Mouse (Mus musculus) gastrocnemius, postnatal 14 days (tissue): ENCODE measurements around the gene Pitpnm3. TPM values are rescaled to one million over a fixed set of nuclear protein-coding genes. Genes with fewer than 3 reads are reported as not detected.
A peak's percentile ranks its signal among the peaks of the same experiment; 100 is the strongest.

Experiments
- DNase-seq: peaks from one replicate; pipeline ENCODE4 v3.0.0; 2021; ENCODE audit warnings: mixed read lengths
- intact Hi-C: fragments of 180-260 bp; cut with DNase I; formaldehyde crosslinking; loops from one replicate; pipeline ENCODE4 v1.15.1; 2025; ENCODE audit warnings: low total_unique reads
- total RNA-seq, 2 experiments: library from RNA; stranded (reverse); gene quantifications; 2 replicates each; pipeline ENCODE4 v1.2.3; 2021

The Pitpnm3 gene
- total RNA-seq, 2 experiments from 2014 or later = 0.75 to 1.1 TPM

DNA sequence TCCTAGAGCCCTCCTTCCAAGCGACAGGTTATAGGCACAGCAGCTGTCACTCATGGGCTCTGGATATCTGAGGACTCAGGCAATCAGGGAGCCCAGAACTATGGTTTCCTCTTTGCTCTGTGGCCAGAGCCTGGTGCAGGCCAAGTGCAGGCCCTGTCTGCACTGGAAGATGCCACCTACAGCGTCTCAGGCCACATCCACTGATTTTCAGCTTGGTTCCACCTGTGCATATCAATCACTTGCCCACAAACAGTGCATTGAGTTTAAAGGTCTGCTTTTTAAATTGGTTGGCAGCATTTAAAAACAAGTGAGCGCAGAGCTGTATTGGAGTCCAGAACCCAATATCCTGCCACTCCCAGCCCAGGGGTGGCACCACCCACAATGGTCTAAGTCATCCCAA is 103.0 kb downstream of the Pitpnm3 start:
- no peak for DNase-seq
- intact Hi-C loops = no loop called here

DNA sequence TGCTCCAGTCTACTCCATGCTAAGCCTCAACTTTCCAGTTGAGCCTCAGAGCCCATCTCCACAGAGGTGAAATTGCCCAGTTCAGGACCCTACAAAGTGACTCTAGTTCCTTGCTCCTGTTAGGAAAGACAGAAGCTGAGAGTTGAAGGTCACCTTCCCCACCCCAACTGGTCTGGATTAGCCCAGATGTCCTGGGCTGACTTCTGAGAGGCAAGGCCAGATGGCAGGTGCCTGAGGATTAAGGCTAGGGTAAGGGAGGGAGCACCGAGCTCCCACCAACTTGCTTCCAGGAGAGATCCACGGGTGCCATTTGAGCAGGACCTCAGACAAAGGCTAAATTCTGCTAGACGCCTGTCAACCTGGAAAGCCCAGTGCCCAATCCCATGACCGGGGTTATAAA is 103.5 kb downstream of the Pitpnm3 start:
- intact Hi-C loops = no loop called here
- DNase-seq = no peak

DNA sequence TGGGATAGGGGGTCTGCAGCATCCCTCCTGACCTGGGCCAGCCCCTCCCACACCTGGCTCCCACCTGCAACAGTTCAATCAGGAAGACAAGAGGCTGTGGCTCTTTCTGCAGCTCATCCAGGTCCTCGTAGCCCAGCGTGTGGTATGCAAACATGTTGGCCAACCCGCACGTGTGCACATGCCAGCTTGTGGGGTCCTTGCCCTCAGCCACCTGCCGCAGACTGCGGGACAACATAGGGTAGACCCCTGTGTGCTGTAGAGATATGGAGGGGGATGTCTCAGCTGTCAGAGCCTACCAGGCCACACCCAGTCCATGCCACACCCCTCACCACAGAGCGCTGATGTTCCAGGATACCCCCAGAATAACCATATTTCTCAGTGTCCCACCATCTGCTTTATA is 104.2 kb downstream of the Pitpnm3 start:
- intact Hi-C loops = no loop called here
- no peak for DNase-seq

DNA sequence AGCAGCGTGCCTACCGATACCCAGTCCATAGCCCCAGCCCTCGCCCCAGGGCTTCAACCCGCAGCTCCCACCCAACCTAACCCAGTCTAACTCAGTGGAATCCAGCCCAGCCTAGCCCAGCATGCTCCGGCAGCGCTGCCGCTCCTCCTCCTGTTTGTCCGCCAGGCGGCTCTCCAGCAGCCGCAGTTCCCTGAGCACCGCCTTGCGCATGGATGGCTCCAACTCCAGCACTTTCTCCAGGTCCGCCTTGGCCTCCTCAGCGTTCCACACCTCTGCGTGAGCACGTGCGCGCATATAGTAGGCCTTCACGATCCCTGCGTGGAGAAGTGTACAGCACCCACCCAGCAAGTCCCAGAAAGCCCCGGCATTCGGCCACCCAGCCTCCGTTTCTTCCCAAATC is 106.4 kb downstream of the Pitpnm3 start:
- intact Hi-C loops = loop anchor here (5.0 to 10.0 kb wide), 2 partner anchors 37 to 354 kb away; no protein-coding TSS in a partner anchor
- peak; percentile 57 for DNase-seq

DNA sequence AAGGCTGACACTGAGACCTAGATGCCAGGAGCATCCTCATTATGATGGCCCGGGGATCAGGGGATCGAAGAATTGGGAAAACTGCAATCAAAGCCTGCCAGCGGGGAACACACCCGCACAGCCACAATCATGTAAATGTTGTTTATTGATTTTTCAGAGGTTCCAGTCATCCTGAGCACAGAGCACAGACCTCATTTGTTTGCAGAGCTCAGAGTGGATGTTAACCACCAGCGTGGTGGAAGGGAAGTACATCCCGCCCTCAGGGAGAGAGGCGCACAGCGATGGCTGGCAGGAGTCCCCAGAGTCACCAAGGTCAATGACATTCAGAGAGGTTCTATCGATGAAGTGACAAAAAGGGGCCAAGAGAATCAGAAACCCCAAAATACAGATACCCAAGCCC is 107.7 kb downstream of the Pitpnm3 start:
- intact Hi-C loops = loop anchor here (5.0 to 10.0 kb wide), 2 partner anchors 36 to 353 kb away; no protein-coding TSS in a partner anchor
- no peak for DNase-seq

DNA sequence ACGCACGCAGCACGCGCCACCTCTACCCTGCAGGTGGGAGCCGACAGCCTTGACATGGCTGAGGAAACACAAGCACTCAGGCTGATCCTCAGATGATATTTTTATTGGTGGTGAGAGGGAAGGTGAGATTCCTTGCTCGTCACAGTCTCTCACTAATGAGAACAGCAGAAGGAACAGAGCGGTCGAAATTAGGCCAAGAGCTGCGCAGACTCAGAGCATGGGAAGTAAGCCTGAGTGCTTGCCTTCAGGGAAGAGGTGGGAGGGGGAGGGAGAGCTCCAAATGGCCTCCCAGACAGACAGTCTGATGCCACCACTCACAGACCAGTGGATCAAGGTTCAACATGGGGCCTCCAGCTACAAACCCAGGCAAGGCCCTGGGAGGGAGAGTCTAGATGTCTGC is 109.1 kb downstream of the Pitpnm3 start:
- intact Hi-C loops = loop anchor here (5.0 to 10.0 kb wide), 2 partner anchors 34 to 352 kb away; no protein-coding TSS in a partner anchor
- DNase-seq = no peak

DNA sequence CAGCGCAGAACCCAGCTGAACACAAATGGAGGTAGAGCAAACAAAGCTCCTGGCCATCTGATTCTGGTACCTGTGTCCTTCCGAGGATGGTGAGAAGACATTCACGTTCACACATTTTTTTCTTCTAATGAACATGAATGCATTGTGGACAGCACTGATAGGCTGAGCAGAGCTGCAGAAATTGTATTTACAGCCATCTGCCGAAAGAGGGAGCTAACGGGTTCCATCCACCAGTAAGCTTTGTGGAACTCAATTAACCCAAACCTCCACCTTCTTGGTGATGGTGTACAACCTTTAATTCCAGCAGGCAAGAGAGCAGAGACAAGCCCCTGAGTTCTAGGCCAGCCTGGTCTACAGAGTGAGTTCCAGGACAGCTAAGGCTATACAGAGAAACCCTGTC is 109.7 kb downstream of the Pitpnm3 start:
- intact Hi-C loops = loop anchor here (5.0 to 10.0 kb wide), 2 partner anchors 34 to 351 kb away; no protein-coding TSS in a partner anchor

DNA sequence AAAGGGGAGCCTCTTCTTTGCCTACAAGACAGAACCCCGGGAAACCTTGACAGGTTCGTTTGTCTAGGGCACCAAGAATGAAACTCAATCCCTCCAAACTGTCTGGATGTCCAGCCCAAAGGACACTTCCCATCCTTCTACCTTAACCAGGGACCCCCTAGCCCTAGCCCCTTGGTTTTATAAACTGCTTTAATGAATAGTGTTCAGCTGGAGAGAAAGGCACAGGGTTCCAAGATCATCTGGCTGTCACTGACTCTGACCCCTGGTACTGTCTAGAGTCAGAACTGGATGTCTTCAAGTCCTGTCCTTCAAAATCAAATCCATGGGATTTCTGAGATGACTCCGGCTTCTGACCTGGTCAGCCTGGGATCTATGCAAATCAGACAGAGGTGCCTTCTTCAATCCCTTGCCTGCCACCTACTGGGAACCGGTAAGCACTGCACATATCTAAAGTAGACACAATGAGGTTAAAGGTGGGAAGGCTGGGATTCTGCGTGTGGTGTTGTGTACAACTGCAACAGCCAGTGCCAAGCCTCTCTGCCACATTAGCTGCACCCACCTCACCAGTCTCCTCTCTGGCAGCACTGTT is 111.3 kb downstream of the Pitpnm3 start:
- DNase-seq = peak; percentile 55
- intact Hi-C loops = loop anchor here (5.0 to 10.0 kb wide), 2 partner anchors 349 to 687 kb away; no protein-coding TSS in a partner anchor

More for the DNA sequence above, 109.7 kb downstream of the Pitpnm3 start:
- no peak for DNase-seq

DNA sequence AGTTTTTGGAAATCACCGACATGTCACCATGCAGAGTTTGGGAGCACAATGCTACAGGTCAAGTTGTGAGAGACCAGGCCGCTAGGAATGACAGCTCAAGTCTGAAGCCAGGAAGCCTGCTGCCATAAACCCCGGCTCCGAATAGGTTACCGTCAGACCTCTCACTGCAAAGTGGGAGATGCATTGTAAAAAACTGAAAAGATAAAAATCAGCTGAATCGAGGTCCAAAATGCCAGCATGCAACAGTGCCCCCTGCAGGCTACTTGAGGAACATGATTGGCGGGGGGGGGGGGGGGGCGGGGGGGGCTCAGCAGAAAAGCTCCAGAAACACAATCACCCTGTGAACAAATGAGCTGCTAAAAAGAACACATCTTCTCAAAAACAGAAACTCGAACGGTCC is 112.0 kb downstream of the Pitpnm3 start:
- intact Hi-C loops = loop anchor here (5.0 to 10.0 kb wide), 2 partner anchors 349 to 686 kb away; no protein-coding TSS in a partner anchor
- DNase-seq = no peak

DNA sequence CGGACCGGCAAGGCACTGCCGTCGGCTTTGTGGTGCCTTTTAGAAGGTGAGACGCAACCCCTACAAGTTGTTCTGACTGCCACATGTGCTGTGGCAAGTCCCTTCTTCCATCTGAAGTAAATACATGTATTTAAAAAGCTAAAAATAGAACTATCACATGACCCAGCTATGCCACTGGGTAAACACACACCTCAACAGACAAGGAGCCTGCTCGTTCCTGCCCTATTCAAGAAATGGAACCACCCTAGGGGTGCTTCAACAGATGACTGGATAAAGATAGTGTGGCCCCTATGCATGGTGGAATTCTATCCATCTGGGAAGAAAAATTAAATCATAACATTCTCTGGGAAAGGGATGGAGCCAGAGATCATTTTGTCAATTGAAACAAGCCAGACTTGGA is 112.8 kb downstream of the Pitpnm3 start:
- intact Hi-C loops = loop anchor here (5.0 to 10.0 kb wide), 2 partner anchors 348 to 686 kb away; no protein-coding TSS in a partner anchor
- no peak for DNase-seq

DNA sequence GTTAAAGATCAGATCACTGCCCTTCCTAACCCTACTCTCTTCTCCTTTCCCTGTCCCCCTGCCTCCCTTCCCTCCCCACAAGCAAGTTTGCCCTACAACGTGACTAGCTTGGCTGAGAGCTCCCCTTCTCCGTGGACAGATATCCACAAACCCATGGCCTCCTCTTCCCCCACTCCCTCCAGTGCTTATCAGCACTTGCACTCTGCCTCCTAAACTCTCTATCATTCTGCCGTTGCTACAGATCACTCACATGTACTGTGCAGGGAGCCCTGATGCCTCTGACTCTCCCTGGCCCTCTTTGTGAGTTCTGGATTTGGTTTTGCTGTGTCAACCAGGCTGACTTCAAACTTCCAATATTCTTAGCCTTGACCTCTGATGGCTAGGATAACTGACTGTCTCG is 114.6 kb downstream of the Pitpnm3 start:
- intact Hi-C loops = loop anchor here (5.0 to 10.0 kb wide), 2 partner anchors 346 to 684 kb away; no protein-coding TSS in a partner anchor
- DNase-seq = no peak

DNA sequence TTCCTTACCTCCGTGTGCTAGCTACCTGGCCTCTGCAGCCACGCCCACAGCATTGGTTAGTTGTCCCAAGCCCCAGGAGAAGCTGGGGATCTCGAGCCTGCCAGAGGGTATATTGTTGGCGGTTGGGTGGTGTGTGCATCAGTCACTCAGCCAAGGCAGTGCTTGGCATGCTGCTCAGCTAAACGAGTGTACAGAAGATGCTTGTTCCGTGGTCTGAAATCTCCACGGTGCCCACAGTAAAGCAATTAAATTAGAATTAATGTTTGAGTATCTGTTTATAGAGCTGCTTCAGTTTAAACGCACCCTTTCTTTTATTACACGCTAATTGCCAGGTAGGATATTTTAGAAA is 118.4 kb downstream of the Pitpnm3 start:
- intact Hi-C loops = no loop called here
- no peak for DNase-seq

DNA sequence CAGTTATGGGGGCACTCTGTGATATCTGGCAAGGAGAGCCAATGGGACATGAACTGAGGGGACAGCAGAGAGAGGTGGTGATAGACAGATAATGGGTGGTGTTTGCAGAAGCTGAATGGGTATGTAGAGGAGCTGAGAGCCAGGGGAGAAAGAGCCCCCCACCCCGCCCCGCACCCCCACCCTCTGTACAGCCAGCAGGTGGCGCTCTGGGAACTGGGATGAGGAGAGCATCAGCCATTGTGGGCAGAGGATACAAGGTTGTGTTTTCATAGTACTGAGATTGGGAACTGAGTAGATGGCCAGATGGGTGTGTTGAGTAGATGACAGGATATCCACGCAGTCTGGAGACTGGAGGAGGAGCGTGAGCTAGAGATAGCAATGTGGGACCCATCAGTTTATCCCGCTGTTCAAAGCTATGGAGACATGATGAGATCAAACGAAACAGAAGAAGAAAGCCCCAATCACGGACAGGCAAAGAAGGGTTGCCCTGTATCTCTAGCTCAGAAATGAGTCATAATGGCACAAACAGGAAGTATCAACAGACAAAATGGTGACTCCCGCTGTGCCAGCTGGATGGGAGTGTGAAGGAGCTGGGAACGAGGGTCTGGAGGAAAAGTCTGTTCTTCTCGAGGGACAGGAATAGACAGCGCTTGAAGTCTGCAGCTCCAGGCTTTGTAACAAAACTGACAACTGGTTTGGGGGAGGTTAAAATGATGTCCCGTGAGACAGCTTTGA is 118.9 kb downstream of the Pitpnm3 start:
- intact Hi-C loops = no loop called here
- no peak for DNase-seq

DNA sequence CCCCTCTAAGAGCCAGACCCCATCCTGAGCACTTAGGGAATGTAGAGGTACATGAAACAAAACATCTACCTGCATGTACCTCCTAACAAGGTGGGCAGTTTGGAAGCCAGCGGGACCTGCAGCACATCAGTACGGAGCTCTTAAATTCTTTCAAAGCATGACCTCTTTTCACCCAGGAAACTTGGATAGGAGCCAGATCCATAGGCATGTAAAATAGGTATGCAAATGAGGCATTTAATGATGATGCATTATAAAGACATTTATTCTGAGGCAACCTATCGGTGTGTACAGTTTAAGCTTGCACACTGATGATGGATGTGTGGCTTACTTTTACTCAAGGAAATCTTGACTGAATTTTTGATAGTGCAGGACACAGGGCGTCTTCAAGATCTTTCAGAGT is 120.9 kb downstream of the Pitpnm3 start:
- intact Hi-C loops = no loop called here
- no peak for DNase-seq

DNA sequence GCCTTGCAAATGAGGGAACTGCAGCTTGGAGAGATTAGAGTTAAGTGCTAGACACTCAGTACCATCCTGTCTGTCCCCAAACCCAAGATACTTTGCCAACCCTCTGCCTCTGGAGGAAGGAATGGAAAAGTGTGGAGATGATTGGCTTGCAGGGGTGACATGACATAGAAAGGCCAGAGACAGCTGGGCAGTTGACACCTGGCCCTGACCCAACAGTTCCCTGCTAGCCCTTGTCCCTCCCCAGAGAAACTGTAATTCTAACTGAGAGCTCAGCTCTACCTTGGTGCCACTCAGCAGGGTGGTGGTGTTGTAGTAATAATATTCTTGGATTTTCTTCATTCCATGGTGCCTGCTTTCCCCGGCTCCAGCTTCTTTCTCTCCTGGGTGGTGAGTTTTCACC is 123.6 kb downstream of the Pitpnm3 start:
- DNase-seq = peak; percentile 49
- intact Hi-C loops = no loop called here

DNA sequence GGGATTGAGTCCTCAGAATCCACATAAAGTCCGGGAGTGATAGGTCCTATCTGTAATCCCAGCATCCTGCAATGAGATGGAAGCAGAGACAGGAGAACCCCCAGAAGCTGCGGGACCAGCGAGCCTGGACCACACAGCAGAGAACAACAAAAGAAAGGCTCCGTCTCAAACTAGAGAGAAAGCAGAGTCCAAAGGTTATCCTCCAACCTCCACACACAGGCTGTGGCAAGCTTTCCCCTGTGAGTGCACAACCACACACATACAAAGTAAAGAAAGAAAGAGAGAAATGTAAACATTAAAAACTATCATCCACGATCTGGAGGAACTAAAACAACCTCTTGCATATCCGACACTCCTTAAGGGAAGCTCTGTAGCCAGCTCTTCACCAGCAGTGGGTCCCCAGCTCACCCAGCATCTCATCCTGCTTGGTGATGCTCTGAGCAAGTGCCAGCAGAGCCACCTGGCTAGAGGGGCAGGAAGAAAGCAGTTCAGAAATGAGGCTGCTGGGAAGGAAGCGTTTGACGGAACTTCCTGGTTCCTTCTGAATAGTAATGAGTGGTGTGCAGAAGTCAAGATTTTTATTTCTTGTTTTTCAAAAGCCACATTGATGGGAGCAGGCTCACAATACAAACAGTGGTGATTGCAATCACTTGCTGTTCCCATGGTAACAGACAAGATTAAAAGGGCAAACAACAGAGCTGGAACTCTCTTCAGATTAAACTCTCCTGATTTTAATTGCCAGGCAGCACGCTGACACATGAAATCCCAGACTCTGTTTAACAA is 124.4 kb downstream of the Pitpnm3 start:
- DNase-seq = no peak
- intact Hi-C loops = no loop called here

DNA sequence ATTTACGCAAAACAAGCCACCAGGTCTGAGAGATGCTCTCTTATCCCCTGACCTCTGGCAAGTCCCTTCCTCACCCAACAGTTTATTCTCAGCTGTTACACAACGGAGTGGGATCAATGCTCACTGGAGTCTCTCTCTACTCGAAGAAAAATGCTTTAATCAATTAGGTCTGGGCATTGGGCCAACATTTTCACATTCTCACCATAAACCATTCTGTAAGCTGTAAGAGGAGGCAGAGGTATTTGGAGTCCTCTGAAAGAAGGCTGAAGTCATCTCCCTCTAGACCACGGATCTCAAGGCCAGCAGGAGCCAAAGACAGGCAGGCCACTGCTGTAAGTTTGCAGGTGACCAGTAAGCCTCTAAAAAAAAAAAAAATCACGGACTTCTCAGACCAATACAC is 125.2 kb downstream of the Pitpnm3 start:
- intact Hi-C loops = no loop called here
- no peak for DNase-seq

DNA sequence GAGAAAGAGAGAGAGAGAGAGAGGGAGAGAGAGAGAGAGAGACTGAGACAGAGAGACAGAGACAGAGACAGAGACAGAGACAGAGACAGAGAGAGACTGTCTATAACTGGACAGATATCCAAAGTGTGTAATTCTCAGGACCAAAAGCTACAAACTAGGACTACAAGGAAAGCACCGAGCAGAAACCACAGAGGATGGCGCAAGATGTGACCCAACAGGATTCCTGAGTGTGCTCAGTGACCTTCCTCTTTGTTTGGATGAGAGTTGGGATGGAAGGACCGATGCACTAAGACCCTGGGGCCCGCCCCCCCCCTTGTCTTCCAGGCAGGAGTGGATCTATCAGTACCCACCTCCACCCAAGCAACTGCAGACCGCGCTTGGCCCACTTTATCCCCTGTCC is 130.0 kb downstream of the Pitpnm3 start:
- no peak for DNase-seq
- intact Hi-C loops = no loop called here

DNA sequence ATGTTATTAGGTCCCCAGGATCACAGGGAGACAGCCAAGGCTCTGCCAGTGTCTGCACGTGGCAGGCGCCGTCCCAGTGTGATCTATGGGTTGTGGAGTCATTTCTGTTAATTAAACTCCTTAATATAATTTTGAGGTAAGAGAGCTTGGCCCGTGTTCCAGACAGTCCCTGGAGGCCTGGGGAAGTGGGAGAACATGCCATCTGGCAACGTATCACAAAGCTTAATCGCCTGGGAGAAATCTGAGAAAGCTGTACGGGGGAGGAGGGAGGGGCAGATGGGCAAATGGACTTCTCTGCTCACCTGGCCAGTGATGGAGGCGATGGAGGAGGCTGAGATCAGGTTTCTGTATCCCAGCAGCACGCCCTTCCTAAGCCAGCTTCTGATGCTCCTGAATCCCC is 132.4 kb downstream of the Pitpnm3 start:
- DNase-seq = no peak
- intact Hi-C loops = no loop called here

DNA sequence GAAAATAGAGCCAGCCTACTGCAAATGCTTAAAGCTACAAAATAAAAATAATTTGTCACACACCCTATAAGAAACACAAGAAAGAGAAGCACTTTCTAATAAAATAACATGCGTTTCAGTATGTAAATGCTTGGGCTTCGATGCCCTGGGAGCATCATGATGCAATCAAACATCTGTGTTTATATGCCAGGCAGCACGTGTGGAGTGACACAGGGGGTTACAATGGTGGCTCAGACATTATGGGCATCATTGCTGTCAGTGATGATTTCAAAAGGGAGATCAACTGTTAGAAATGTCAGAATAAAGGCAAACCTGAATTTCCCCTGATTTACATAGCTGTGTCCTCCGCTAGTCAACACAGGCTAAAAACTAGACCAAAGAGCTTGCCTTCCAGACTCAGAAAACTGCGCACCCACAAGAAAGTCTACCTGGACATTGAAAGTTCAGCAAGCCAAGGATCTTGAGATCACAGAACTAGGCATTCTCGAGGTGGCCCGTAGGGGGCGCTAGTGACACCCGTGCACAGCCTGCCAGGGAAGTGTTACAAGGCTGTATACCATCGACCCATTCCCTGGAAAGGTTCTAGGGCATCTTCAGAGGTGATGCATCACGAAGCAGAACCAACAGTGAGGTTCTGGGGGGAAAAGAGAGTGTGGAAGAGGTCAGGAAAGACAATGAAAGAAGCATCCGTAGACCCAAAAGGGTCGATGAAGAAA is 133.3 kb downstream of the Pitpnm3 start:
- intact Hi-C loops = no loop called here
- peak; percentile 30 for DNase-seq
